Mouse (Mus musculus): ENCODE data around the gene Gm21992. TPM values are rescaled to one million over a fixed set of nuclear protein-coding genes. Genes with fewer than 3 reads are reported as not detected.

The Gm21992 gene
- polyA plus RNA-seq (2014; fragmentation: Nextera tagmentation; extraction: Ambion mirVana) = 32.0 and 35.8 TPM in 2 replicates

DNA sequence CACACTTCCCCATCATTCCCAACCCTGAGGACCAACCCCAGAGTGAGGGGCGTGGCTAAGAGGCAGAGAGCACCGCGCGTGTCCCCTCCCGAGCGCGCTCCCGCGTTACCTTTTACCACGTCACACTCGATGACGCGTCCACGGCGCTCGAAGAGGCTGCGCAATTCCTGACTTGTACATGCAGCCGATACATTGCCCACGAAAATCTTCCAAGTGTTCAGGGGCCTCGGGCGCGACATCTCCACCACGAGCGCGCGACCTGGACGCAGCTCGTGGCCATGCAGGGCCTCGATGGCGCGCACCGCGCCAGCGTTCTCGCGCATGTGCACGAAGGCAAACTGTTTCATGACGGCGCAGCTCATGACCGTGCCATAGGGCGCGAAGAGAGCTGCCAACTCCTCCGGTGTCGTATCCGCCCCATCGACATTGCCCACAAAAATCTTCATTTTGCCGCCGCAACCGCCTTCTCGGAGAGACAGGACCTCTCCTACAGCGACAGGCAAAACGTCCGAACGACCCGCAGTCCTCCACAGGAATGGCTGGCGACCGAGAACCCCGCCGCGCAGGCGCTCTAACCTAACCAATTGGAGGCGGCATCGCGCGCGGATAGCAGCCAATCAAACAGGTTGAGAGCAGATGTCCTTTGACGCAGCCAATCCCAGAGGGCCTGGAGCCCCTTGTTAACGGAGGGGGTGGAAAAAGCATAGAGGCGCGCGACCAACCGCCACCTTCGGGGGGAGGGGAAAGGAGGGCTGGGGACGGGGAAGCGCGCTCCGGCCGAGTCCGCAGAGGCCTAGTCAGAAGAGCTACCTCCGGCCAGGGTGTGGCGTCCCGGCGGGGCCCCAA is at the start of gene Gm21992, which contains the start of gene Rbm14:
Gene Gm21992 (minus strand): TSS at position 550 of the 846 bp plus-strand sequence.
Gene Rbm14 (minus strand): TSS at position 572 of the 846 bp plus-strand sequence.
- WGBS = under 1% methylated on average over 83 of the region's 83 CpGs
- Histone ChIP-seq H3K27ac (ENCODE audit: low read length) (peak within 1 kb of the TSS; percentile 95), H3K9me3 (ENCODE audit: control insufficient read depth, low read depth, low read length) (no peaks in the 10 kb centered on the region), H3K4me2 (replicated peaks; ENCODE audit: low read depth, low read length) (peak within 1 kb of the TSS; percentile 91), H3K36me3 (ENCODE audit: control insufficient read depth, insufficient read depth, low read length) (no peaks in the 10 kb centered on the region), H3K9ac (replicated peaks; ENCODE audit: low read depth, low read length) (peak within 1 kb of the TSS; percentile 76), H3K4me3 (ENCODE audit: low read depth, low read length) (peak within 1 kb of the TSS; percentile 93), H3K4me1 (ENCODE audit: control insufficient read depth, insufficient read depth, low read length) (peaks cover 11% of the 10 kb centered on the region), H3K27me3 (ENCODE audit: control insufficient read depth, insufficient read depth, low read length) (no peaks in the 10 kb centered on the region)
- ATAC-seq (ENCODE audit: insufficient number of reproducible peaks, insufficient read depth, low FRiP score, low read depth) = peak; percentile 99

DNA sequence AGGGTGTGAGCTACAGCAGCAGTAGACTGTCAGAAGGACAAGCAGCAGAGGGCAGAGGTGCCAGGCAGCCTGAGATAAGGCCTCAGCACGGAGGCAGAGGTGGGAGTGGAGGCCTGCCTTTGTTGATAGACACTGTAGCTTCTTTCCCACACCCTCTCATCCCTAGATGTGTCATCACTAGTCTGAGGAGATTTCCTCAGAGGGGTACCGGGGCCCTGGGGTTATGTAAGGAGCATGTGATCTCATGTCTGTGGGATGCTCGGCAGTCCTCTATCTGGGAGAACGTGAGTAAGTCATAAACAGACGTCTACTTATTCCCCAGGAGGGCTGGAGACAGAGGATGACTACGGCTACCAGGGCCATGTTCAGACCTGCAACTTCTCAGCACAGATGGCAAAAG is 47.7 kb upstream of the Gm21992 start:
- H3K36me3 ChIP-seq (ENCODE audit: control insufficient read depth, insufficient read depth, low read length) = no peaks in the 10 kb centered on the region
- H3K9me3 ChIP-seq (ENCODE audit: control insufficient read depth, low read depth, low read length) = no peaks in the 10 kb centered on the region
- H3K4me1 ChIP-seq (ENCODE audit: control insufficient read depth, insufficient read depth, low read length) = peaks cover 5% of the 10 kb centered on the region
- 64% methylated on average over 6 of the region's 6 CpGs for WGBS
- H3K9ac ChIP-seq (replicated peaks; ENCODE audit: low read depth, low read length) = no peak overlapping the region
- no peaks in the 10 kb centered on the region for H3K27me3 ChIP-seq (ENCODE audit: control insufficient read depth, insufficient read depth, low read length)
- no peak overlapping the region for H3K27ac ChIP-seq (ENCODE audit: low read length)
- no peak overlapping the region for H3K4me3 ChIP-seq (ENCODE audit: low read depth, low read length)
- peak; percentile 64; the same call in 1 of the 2 replicates for ATAC-seq (ENCODE audit: insufficient number of reproducible peaks, insufficient read depth, low FRiP score, low read depth)
- no peak overlapping the region for H3K4me2 ChIP-seq (replicated peaks; ENCODE audit: low read depth, low read length)

DNA sequence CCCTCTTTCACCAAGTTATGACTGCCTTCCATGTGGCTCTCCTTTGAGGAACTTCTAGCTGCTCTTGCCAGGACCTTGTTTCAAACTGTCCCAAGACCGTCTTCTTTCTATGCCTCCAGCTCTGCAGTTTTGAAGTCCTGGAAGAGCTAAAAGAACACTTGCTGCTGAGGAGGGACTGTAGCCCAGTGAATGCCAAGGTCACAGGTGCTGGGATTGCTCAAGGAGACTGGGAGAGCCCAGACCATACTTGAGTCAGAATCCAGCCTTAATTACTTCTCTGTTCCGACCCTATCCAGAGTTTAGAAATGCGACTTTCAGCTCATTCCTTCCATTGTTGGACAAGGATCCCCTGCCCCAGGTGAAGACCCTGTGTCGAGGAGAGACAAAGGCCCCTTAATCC is 44.5 kb upstream of the Gm21992 start:
- Histone ChIP-seq H3K9ac (replicated peaks; ENCODE audit: low read depth, low read length) (no peak overlapping the region), H3K4me1 (ENCODE audit: control insufficient read depth, insufficient read depth, low read length) (peaks cover 5% of the 10 kb centered on the region), H3K27me3 (ENCODE audit: control insufficient read depth, insufficient read depth, low read length) (no peaks in the 10 kb centered on the region), H3K9me3 (ENCODE audit: control insufficient read depth, low read depth, low read length) (no peaks in the 10 kb centered on the region), H3K27ac (ENCODE audit: low read length) (no peak overlapping the region), H3K4me3 (ENCODE audit: low read depth, low read length) (peak overlapping the region; percentile 61), H3K4me2 (replicated peaks; ENCODE audit: low read depth, low read length) (peak overlapping the region; percentile 97; the same call in 1 of the 2 replicates), H3K36me3 (ENCODE audit: control insufficient read depth, insufficient read depth, low read length) (no peaks in the 10 kb centered on the region)
- WGBS = 79% methylated on average over 4 of the region's 4 CpGs
- ATAC-seq (ENCODE audit: insufficient number of reproducible peaks, insufficient read depth, low FRiP score, low read depth) = no peak

DNA sequence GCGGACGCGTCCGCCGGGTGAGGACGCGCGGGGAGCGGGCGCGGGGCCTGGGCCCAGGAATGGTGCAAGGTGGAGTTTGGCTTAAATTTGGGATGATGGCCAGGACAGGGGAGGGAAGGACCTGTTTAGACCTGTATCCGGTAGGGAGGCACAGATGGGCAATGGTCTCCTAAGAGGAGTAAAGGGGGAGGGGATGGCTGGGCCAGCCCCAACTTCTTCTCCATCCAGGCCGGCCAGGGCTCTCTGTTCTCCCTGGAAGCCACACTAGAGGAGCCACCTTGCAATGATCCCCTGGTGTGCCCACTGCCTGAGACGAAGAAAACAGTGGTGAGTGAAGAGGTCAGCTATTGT is 44.0 kb upstream of the Gm21992 start:
- Histone ChIP-seq H3K9ac (replicated peaks; ENCODE audit: low read depth, low read length) (peak overlapping the region; percentile 50), H3K27ac (ENCODE audit: low read length) (peak overlapping the region; percentile 15; the same call in 1 of the 2 replicates), H3K4me1 (ENCODE audit: control insufficient read depth, insufficient read depth, low read length) (peaks cover 5% of the 10 kb centered on the region), H3K9me3 (ENCODE audit: control insufficient read depth, low read depth, low read length) (no peaks in the 10 kb centered on the region), H3K4me3 (ENCODE audit: low read depth, low read length) (peak overlapping the region; percentile 61), H3K27me3 (ENCODE audit: control insufficient read depth, insufficient read depth, low read length) (no peaks in the 10 kb centered on the region), H3K36me3 (ENCODE audit: control insufficient read depth, insufficient read depth, low read length) (no peaks in the 10 kb centered on the region), H3K4me2 (replicated peaks; ENCODE audit: low read depth, low read length) (peak overlapping the region; percentile 97)
- ATAC-seq (ENCODE audit: insufficient number of reproducible peaks, insufficient read depth, low FRiP score, low read depth) = 0 out of 2 replicates have a peak, but pooled peaks have one; percentile 35
- WGBS = 2% methylated on average over 14 of the region's 14 CpGs

DNA sequence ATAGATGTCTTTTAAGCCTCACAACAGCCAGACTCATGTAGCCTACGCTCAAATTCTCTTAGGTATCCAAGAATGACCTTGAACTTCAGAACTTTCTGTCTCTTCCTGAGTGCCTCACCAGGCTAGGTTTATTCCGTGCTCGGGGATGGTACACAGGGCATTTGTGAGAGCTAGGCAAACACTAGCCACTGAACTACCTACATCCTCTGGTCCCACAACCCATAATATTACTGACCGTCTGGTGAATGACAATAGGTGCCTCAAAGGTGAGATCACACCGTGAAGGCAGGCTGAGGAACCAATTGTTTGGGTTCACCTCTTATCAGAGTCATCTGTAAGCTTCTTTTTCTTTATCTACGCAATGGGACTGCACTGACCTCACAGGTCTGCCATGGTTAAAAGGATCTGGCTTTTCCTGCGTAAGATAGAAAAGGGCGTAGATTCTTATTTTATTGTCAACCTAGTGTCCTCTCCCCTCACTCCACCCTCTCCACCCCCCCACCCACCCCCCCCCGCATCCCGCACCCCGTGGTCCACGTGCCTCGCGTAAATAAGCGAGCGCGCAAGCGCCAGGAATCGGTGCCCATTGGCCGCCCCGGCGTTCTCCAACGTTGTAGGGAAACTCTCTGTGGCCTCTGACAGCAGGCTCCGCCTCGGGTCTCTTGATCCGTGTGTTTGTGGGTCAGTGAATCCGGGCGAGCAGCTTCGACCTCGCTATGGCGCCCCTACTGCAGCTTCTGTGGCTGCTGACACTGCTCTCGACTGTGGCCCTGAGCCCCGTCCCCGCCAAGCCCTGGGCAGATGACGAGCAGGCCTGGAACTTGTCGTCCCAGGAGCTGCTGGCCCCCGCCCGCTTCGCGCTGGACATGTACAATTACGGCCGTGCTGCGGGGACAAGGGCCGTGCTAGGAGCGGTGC is 43.4 kb upstream of the Gm21992 start, which contains the start of gene Ctsf:
Gene Ctsf (plus strand): TSS at position 579 of the 918 bp plus-strand sequence.
- ATAC-seq (ENCODE audit: insufficient number of reproducible peaks, insufficient read depth, low FRiP score, low read depth) = peak; percentile 76; the same call in 1 of the 2 replicates
- Histone ChIP-seq H3K36me3 (ENCODE audit: control insufficient read depth, insufficient read depth, low read length) (no peaks in the 10 kb centered on the region), H3K4me2 (replicated peaks; ENCODE audit: low read depth, low read length) (peak within 1 kb of the TSS; percentile 97), H3K9me3 (ENCODE audit: control insufficient read depth, low read depth, low read length) (no peaks in the 10 kb centered on the region), H3K27me3 (ENCODE audit: control insufficient read depth, insufficient read depth, low read length) (no peaks in the 10 kb centered on the region), H3K4me3 (ENCODE audit: low read depth, low read length) (peak within 1 kb of the TSS; percentile 61), H3K27ac (ENCODE audit: low read length) (peak within 1 kb of the TSS; percentile 15; the same call in 1 of the 2 replicates), H3K4me1 (ENCODE audit: control insufficient read depth, insufficient read depth, low read length) (peaks cover 5% of the 10 kb centered on the region), H3K9ac (replicated peaks; ENCODE audit: low read depth, low read length) (peak within 1 kb of the TSS; percentile 50)
- 3% methylated on average over 45 of the region's 45 CpGs for WGBS

DNA sequence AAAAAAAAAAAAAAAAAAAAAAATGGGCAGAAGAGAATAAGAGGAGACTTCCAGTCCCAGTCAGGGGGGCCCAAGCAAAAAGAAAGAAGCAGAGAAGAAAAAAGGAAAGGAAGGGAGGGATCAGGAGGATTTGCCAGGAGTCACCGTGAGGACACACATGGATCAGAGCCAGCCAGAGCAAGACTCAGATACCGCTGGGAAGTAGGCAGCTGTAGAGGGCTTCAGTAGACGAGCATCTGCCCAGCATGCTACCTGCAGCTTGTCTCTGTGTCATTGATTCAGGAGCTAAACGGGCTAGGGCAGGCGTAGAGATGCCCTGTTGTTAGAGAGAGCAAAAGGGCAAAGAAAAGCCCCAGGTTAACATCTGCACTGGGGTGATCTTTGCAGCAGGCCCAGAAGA is 38.9 kb upstream of the Gm21992 start:
- 51% methylated on average over 5 of the region's 5 CpGs for WGBS
- H3K4me3 ChIP-seq (ENCODE audit: low read depth, low read length) = no peak overlapping the region
- H3K9ac ChIP-seq (replicated peaks; ENCODE audit: low read depth, low read length) = no peak overlapping the region
- no peak overlapping the region for H3K4me2 ChIP-seq (replicated peaks; ENCODE audit: low read depth, low read length)
- H3K4me1 ChIP-seq (ENCODE audit: control insufficient read depth, insufficient read depth, low read length) = peaks cover 5% of the 10 kb centered on the region; the same call in 1 of the 2 replicates
- H3K9me3 ChIP-seq (ENCODE audit: control insufficient read depth, low read depth, low read length) = no peaks in the 10 kb centered on the region
- no peaks in the 10 kb centered on the region for H3K36me3 ChIP-seq (ENCODE audit: control insufficient read depth, insufficient read depth, low read length)
- no peak overlapping the region for H3K27ac ChIP-seq (ENCODE audit: low read length)
- no peaks in the 10 kb centered on the region for H3K27me3 ChIP-seq (ENCODE audit: control insufficient read depth, insufficient read depth, low read length)
- ATAC-seq (ENCODE audit: insufficient number of reproducible peaks, insufficient read depth, low FRiP score, low read depth) = no peak

DNA sequence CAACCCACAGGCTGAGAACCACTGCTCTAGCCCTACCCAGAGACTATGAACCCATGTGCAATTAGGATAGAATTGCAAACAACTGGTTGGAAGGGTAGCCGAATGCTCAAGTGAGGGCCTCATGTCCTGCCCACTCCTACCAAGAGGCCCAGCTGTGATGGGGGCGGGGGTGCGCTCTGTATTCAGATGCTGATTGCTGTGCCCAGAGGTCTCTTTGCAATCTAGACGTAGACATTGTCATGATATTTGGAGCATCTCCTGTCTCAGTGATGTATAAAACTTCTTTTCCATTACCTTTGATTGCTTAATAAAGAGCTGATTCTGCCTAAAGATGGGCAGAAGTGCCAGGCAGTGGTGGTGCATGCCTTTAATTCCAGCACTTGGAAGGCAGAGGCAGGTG is 38.4 kb upstream of the Gm21992 start:
- WGBS = 50% methylated on average over 4 of the region's 4 CpGs
- H3K27me3 ChIP-seq (ENCODE audit: control insufficient read depth, insufficient read depth, low read length) = no peaks in the 10 kb centered on the region
- H3K9me3 ChIP-seq (ENCODE audit: control insufficient read depth, low read depth, low read length) = no peaks in the 10 kb centered on the region
- no peak overlapping the region for H3K27ac ChIP-seq (ENCODE audit: low read length)
- H3K4me1 ChIP-seq (ENCODE audit: control insufficient read depth, insufficient read depth, low read length) = peaks cover 5% of the 10 kb centered on the region; the same call in 1 of the 2 replicates
- H3K4me2 ChIP-seq (replicated peaks; ENCODE audit: low read depth, low read length) = no peak overlapping the region
- H3K36me3 ChIP-seq (ENCODE audit: control insufficient read depth, insufficient read depth, low read length) = no peaks in the 10 kb centered on the region
- H3K9ac ChIP-seq (replicated peaks; ENCODE audit: low read depth, low read length) = no peak overlapping the region
- ATAC-seq (ENCODE audit: insufficient number of reproducible peaks, insufficient read depth, low FRiP score, low read depth) = no peak
- H3K4me3 ChIP-seq (ENCODE audit: low read depth, low read length) = no peak overlapping the region

DNA sequence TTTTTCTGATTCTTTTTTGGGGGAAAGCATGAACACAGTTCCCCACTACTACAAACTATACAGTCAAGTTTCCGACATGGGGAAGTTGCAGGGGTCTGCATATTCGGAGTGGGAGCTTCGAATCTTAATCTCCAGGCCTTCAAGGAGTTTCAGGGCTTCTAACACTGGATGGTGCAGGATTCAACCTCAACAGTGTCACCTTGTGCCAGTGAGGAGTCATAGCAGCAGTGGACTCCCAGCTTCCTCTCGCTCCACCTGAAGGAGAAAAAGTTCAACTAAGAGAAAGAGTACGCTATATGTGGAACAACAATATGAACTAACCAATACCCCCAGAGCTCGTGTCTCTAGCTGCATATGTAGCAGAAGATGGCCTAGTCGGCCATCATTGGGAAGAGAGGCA is 36.1 kb upstream of the Gm21992 start:
- ATAC-seq (ENCODE audit: insufficient number of reproducible peaks, insufficient read depth, low FRiP score, low read depth) = no peak
- no peaks in the 10 kb centered on the region for H3K4me1 ChIP-seq (ENCODE audit: control insufficient read depth, insufficient read depth, low read length)
- H3K27me3 ChIP-seq (ENCODE audit: control insufficient read depth, insufficient read depth, low read length) = no peaks in the 10 kb centered on the region
- no peak overlapping the region for H3K4me2 ChIP-seq (replicated peaks; ENCODE audit: low read depth, low read length)
- H3K9ac ChIP-seq (replicated peaks; ENCODE audit: low read depth, low read length) = no peak overlapping the region
- no peak overlapping the region for H3K4me3 ChIP-seq (ENCODE audit: low read depth, low read length)
- no peaks in the 10 kb centered on the region for H3K9me3 ChIP-seq (ENCODE audit: control insufficient read depth, low read depth, low read length)
- no peaks in the 10 kb centered on the region for H3K36me3 ChIP-seq (ENCODE audit: control insufficient read depth, insufficient read depth, low read length)
- 29% methylated on average over 7 of the region's 7 CpGs for WGBS
- no peak overlapping the region for H3K27ac ChIP-seq (ENCODE audit: low read length)
